11 mouse cellular contexts compared by ENCODE assay signal in the genomic region with DNA sequence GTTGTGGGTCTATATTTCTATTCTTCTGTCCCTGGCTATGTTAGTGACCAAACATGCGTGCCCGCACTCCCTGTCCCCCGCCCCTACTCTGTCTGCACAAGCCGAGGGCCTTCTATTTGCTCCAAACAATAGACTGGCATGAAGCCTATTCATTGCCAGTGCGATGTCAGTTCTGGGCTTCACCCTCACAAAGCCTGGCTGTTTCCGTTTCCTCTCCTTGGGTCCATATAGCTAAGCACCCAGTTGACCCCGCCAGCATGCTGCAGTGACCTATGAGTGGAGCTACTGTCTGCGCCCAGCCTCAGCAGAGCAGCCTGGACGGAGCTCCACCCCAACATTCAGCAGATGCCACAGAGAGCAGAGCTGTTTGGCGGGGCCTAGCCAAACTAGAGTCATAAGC. TPM values are rescaled to one million over a fixed set of nuclear protein-coding genes. Genes with fewer than 3 reads are reported as not detected.
DNase-seq lines count a peak whose midpoint lies in the region; ATAC-seq and TF ChIP-seq lines count a peak whose summit lies in the region.
"Had no signal": no experiment of that assay in that cellular context is flagged by ENCODE, and none has a peak within 500 bp of the region (broad histone marks: within the 10 kb centered on the region; RNA-seq: fewer than 3 reads in every experiment).

No protein-coding gene starts in this region.

- H3K4me3 ChIP-seq in forebrain, embryonic 12.5 days (replicated peaks), result no peak overlapping the region
- no peak overlapping the region for H3K4me3 ChIP-seq in forebrain, postnatal 0 days (ENCODE audit: low read depth, low read length)
- no peak overlapping the region for H3K4me3 ChIP-seq in heart, embryonic 10.5 days
- H3K4me3 ChIP-seq in neural tube, embryonic 13.5 days, result no peak overlapping the region
- H3K4me3 ChIP-seq in liver, embryonic 11.5 days (ENCODE audit: low read depth, low read length), result no peak overlapping the region

- no peak overlapping the region for H3K9ac ChIP-seq in forebrain, embryonic 12.5 days
- H3K9ac ChIP-seq in forebrain, postnatal 0 days, result no peak overlapping the region
- no peak overlapping the region for H3K9ac ChIP-seq in neural tube, embryonic 13.5 days
- H3K9ac ChIP-seq in liver, embryonic 11.5 days (ENCODE audit: low read depth, low read length), result no peak overlapping the region

- H3K9me3 ChIP-seq in forebrain, embryonic 12.5 days, result no peaks in the 10 kb centered on the region
- no peaks in the 10 kb centered on the region for H3K9me3 ChIP-seq in forebrain, postnatal 0 days (ENCODE audit: low read length)
- H3K9me3 ChIP-seq in heart, embryonic 10.5 days, result no peaks in the 10 kb centered on the region
- H3K9me3 ChIP-seq in neural tube, embryonic 13.5 days, result no peaks in the 10 kb centered on the region
- no peaks in the 10 kb centered on the region for H3K9me3 ChIP-seq in liver, embryonic 11.5 days (ENCODE audit: control insufficient read depth, low read length)

- H3K4me1 ChIP-seq in forebrain, embryonic 12.5 days, result peaks cover 26% of the 10 kb centered on the region
- peaks cover 18% of the 10 kb centered on the region for H3K4me1 ChIP-seq in forebrain, postnatal 0 days (ENCODE audit: insufficient read depth)
- H3K4me1 ChIP-seq in heart, embryonic 10.5 days, result peaks cover 19% of the 10 kb centered on the region
- H3K4me1 ChIP-seq in neural tube, embryonic 13.5 days (replicated peaks), result peaks cover 34% of the 10 kb centered on the region
- H3K4me1 ChIP-seq in liver, embryonic 11.5 days (replicated peaks; ENCODE audit: control insufficient read depth, insufficient read depth, low read length), result peaks cover 16% of the 10 kb centered on the region

- ATAC-seq in forebrain, embryonic 12.5 days (ENCODE audit: low FRiP score), result peak; percentile 64; the same call in 1 of the 2 replicates
- no peak for ATAC-seq in forebrain, postnatal 0 days
- ATAC-seq in neural tube, embryonic 13.5 days (ENCODE audit: low read depth), result 0 out of 2 replicates have a peak, but pooled peaks have one; percentile 37
- no peak for ATAC-seq in liver, embryonic 11.5 days (replicated peaks; ENCODE audit: low FRiP score)

- 17% methylated on average over 10 of the region's 10 CpGs for WGBS in forebrain, embryonic 12.5 days
- 17% methylated on average over 10 of the region's 10 CpGs for WGBS in forebrain, postnatal 0 days
- WGBS in heart, embryonic 10.5 days, result 64% methylated on average over 10 of the region's 10 CpGs
- WGBS in neural tube, embryonic 13.5 days, result 14% methylated on average over 10 of the region's 10 CpGs
- WGBS in liver, embryonic 11.5 days, result 81% methylated on average over 10 of the region's 10 CpGs

- H3K27ac ChIP-seq in forebrain, embryonic 12.5 days, result no peak overlapping the region
- no peak overlapping the region for H3K27ac ChIP-seq in forebrain, postnatal 0 days (ENCODE audit: low read depth, low read length)
- 0 out of 2 replicates have a peak overlapping the region, but pooled peaks have one; percentile 1 for H3K27ac ChIP-seq in heart, embryonic 10.5 days
- no peak overlapping the region for H3K27ac ChIP-seq in neural tube, embryonic 13.5 days (replicated peaks)
- H3K27ac ChIP-seq in liver, embryonic 11.5 days (ENCODE audit: low read depth, low read length), result no peak overlapping the region
- H3K27ac ChIP-seq: macrophage had no signal

- H3K4me2 ChIP-seq in forebrain, embryonic 12.5 days, result no peak overlapping the region
- H3K4me2 ChIP-seq in forebrain, postnatal 0 days (ENCODE audit: low read depth), result no peak overlapping the region
- H3K4me2 ChIP-seq in neural tube, embryonic 13.5 days, result no peak overlapping the region
- no peak overlapping the region for H3K4me2 ChIP-seq in liver, embryonic 11.5 days

- H3K27me3 ChIP-seq in forebrain, embryonic 12.5 days, result no peaks in the 10 kb centered on the region
- no peaks in the 10 kb centered on the region for H3K27me3 ChIP-seq in forebrain, postnatal 0 days (ENCODE audit: insufficient read depth, low read length)
- no peaks in the 10 kb centered on the region for H3K27me3 ChIP-seq in heart, embryonic 10.5 days (ENCODE audit: insufficient read depth, poor library complexity, severe bottlenecking)
- H3K27me3 ChIP-seq in neural tube, embryonic 13.5 days, result no peaks in the 10 kb centered on the region
- H3K27me3 ChIP-seq in liver, embryonic 11.5 days (replicated peaks; ENCODE audit: control insufficient read depth, insufficient read depth, low read length), result no peaks in the 10 kb centered on the region
- H3K27me3 ChIP-seq: CH12.LX had no signal

- H3K36me3 ChIP-seq in forebrain, embryonic 12.5 days (replicated peaks), result no peaks in the 10 kb centered on the region
- H3K36me3 ChIP-seq in forebrain, postnatal 0 days (ENCODE audit: insufficient read depth), result no peaks in the 10 kb centered on the region
- peaks cover 42% of the 10 kb centered on the region for H3K36me3 ChIP-seq in heart, embryonic 10.5 days
- H3K36me3 ChIP-seq in neural tube, embryonic 13.5 days, result no peaks in the 10 kb centered on the region
- H3K36me3 ChIP-seq in liver, embryonic 11.5 days (ENCODE audit: control insufficient read depth, insufficient read depth, low read length), result no peaks in the 10 kb centered on the region

- no peak for TF ChIP-seq CTCF in forebrain, postnatal 0 days (IDR thresholded peaks at IDR 0.05; ENCODE audit: low read depth)

- no peak for DNase-seq in forebrain, postnatal 0 days
- DNase-seq in heart, embryonic 10.5 days (ENCODE audit: low spot score), result no peak
- peak; percentile 45 to 61 for DNase-seq in kidney, postnatal 25 days
- DNase-seq in liver, embryonic 11.5 days (ENCODE audit: low spot score), result no peak
- DNase-seq in thymus, adult 18-20 months, result no peak
- DNase-seq in layer of hippocampus, adult 9-11 months, result no peak

RNA-seq across cellular contexts. Expression of gene Gm49361, which starts 36.7 kb away (rescaled TPM):
- polyA plus RNA-seq in forebrain, embryonic 12.5 days (2016; fragmentation: Nextera tagmentation; extraction: Ambion mirVana), result not detected in 2 replicates
- total RNA-seq in forebrain, postnatal 0 days (2014; rRNA removed), result not detected in 2 replicates
- not detected in 2 replicates for polyA plus RNA-seq in forebrain, postnatal 0 days (2015; fragmentation: Nextera tagmentation; extraction: Ambion mirVana)
- not detected in 2 replicates for polyA plus RNA-seq in heart, embryonic 10.5 days (2016; fragmentation: Nextera tagmentation; extraction: Ambion mirVana)
- polyA plus RNA-seq in neural tube, embryonic 13.5 days (2015; fragmentation: Nextera tagmentation; extraction: Ambion mirVana), result not detected in 2 replicates
- not detected in 2 replicates for polyA plus RNA-seq in liver, embryonic 11.5 days (2014; fragmentation: Nextera tagmentation; extraction: Ambion mirVana)
- total RNA-seq: CH12.LX; hematopoietic stem cell, adult 5-6 weeks had no signal
- polyA plus RNA-seq: macrophage had no signal

RNA-seq across cellular contexts. Expression of gene Xpo4, which starts 43.9 kb away (rescaled TPM):
- 26.3 and 26.8 TPM in 2 replicates for polyA plus RNA-seq in forebrain, embryonic 12.5 days (2016; fragmentation: Nextera tagmentation; extraction: Ambion mirVana)
- total RNA-seq in forebrain, postnatal 0 days (2014; rRNA removed), result 18.9 and 21.2 TPM in 2 replicates
- 6.0 and 8.5 TPM in 2 replicates for polyA plus RNA-seq in forebrain, postnatal 0 days (2015; fragmentation: Nextera tagmentation; extraction: Ambion mirVana)
- polyA plus RNA-seq in heart, embryonic 10.5 days (2016; fragmentation: Nextera tagmentation; extraction: Ambion mirVana), result 23.5 and 24.9 TPM in 2 replicates
- polyA plus RNA-seq in neural tube, embryonic 13.5 days (2015; fragmentation: Nextera tagmentation; extraction: Ambion mirVana), result 12.0 and 14.3 TPM in 2 replicates
- 40.0 and 44.4 TPM in 2 replicates for polyA plus RNA-seq in liver, embryonic 11.5 days (2014; fragmentation: Nextera tagmentation; extraction: Ambion mirVana)

RNA-seq across cellular contexts. Expression of gene Lats2, which starts 49.0 kb away (rescaled TPM):
- 14.5 and 15.0 TPM in 2 replicates for polyA plus RNA-seq in forebrain, embryonic 12.5 days (2016; fragmentation: Nextera tagmentation; extraction: Ambion mirVana)
- 7.8 and 259 TPM in 2 replicates for total RNA-seq in forebrain, postnatal 0 days (2014; rRNA removed)
- 3.9 and 5.0 TPM in 2 replicates for polyA plus RNA-seq in forebrain, postnatal 0 days (2015; fragmentation: Nextera tagmentation; extraction: Ambion mirVana)
- 19.6 and 25.0 TPM in 2 replicates for polyA plus RNA-seq in heart, embryonic 10.5 days (2016; fragmentation: Nextera tagmentation; extraction: Ambion mirVana)
- polyA plus RNA-seq in neural tube, embryonic 13.5 days (2015; fragmentation: Nextera tagmentation; extraction: Ambion mirVana), result 10.8 and 11.2 TPM in 2 replicates
- polyA plus RNA-seq in liver, embryonic 11.5 days (2014; fragmentation: Nextera tagmentation; extraction: Ambion mirVana), result 8.7 and 9.7 TPM in 2 replicates

Comparison
In these comparisons a context has a peak if more than half of its experiments do, and no peak if none do; other contexts are left out.
1. ATAC-seq: peak in forebrain, embryonic 12.5 days (single experiment) and neural tube, embryonic 13.5 days (single experiment); none in forebrain, postnatal 0 days (single experiment) and liver, embryonic 11.5 days (single experiment).
2. DNase-seq: peak in kidney, postnatal 25 days (2 of 2); none in forebrain, postnatal 0 days (single experiment), heart, embryonic 10.5 days (single experiment), liver, embryonic 11.5 days (single experiment), thymus, adult 18-20 months (0 of 2) and layer of hippocampus, adult 9-11 months (single experiment).